Mouse (Mus musculus): ENCODE results near the gene Tm7sf3.

DNA sequence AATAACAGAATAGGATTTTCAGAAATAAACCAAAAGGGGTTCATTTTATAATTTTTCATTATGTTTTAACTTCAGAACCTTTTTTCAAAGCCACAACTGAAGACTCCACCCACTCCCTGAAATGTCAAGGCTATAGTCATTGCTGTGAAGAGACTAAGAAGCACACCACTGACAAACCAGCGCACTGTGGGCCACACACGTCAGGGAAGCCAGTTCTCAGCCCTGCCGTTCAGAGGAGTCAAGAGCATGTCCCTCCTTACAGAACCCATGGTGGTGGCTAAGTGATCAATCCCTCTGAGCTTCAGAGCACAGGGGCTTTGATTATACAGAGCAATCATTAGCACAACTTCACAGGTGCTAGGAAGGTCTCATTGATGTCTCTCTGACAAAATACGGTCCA, 40.0 kb downstream of the Tm7sf3 start:
- TF ChIP-seq CTCF (IDR thresholded peaks at IDR 0.05; ENCODE audit: low read depth), result no peak
- TF ChIP-seq EP300 (IDR thresholded peaks at IDR 0.05; ENCODE audit: low read depth), result no peak
